Mouse (Mus musculus): Measurements from ENCODE around the gene Dglucy.

- TF ChIP-seq CHD2 (IDR thresholded peaks at IDR 0.05; ENCODE audit: low read depth, low read length) (no peak), HCFC1 (IDR thresholded peaks at IDR 0.05; ENCODE audit: borderline replicate concordance, insufficient read depth, low read length) (no peak), ZNF384 (IDR thresholded peaks at IDR 0.05; ENCODE audit: low read depth, low read length) (no peak), ZC3H11A (IDR thresholded peaks at IDR 0.05; ENCODE audit: borderline replicate concordance, low read depth, low read length) (no peak), MAFK (IDR thresholded peaks at IDR 0.05; ENCODE audit: insufficient read depth, low read depth, low read length) (no peak)
Observed at GRCm38 (mm10) chr12:100776991-100777390, 1.9 kb upstream of the Dglucy start.
